Mouse (Mus musculus) liver, postnatal 0 days (tissue): ENCODE results near the gene Rprd2. TPM values are rescaled to one million over a fixed set of nuclear protein-coding genes. Genes with fewer than 3 reads are reported as not detected.

Experiments used
- ATAC-seq: fragments of 200-750 bp; cut with Nextera tagmentation; 2 replicates; pipeline ENCODE4 v1.8.0; 2017; ENCODE audit warnings: mild to moderate bottlenecking, moderate library complexity
- DNase-seq: peaks from one replicate; pipeline ENCODE4 v3.0.0-alpha.2; 2016
- H3K27ac ChIP-seq: fragments of 300-500 bp; sonication (generic); 2 replicates; pipeline ENCODE4 v1.5.1; 2014; ENCODE audit warnings: antibody characterized with exemption, moderate library complexity, mild to moderate bottlenecking, low read depth
- H3K27me3 ChIP-seq: fragments of 300-500 bp; sonication (generic); 2 replicates; pipeline ENCODE4 v1.6.1; 2014; ENCODE audit warnings: low read length, control low read depth, mixed read lengths; ENCODE audit not compliant: insufficient read depth
- H3K36me3 ChIP-seq: fragments of 300-500 bp; sonication (generic); replicated peaks from 2 replicates; pipeline ENCODE4 v1.6.1; 2014; ENCODE audit warnings: mild to moderate bottlenecking, control low read depth, low read length, moderate library complexity, mixed read lengths; ENCODE audit not compliant: insufficient read depth
- H3K4me1 ChIP-seq: fragments of 300-500 bp; sonication (generic); 2 replicates; pipeline ENCODE4 v1.6.1; 2014; ENCODE audit warnings: antibody characterized with exemption, mild to moderate bottlenecking, control low read depth; ENCODE audit not compliant: insufficient read depth
- H3K4me2 ChIP-seq: fragments of 300-500 bp; sonication (generic); 2 replicates; pipeline ENCODE4 v1.6.1; 2014; ENCODE audit warnings: low read depth, mild to moderate bottlenecking, low read length, moderate library complexity, mixed read lengths
- H3K4me3 ChIP-seq: fragments of 300-500 bp; sonication (generic); 2 replicates; pipeline ENCODE4 v1.5.1; 2014; ENCODE audit warnings: low read depth, low read length
- H3K9ac ChIP-seq: fragments of 300-500 bp; sonication (generic); replicated peaks from 2 replicates; pipeline ENCODE4 v1.6.1; 2014; ENCODE audit warnings: mild to moderate bottlenecking, moderate library complexity
- H3K9me3 ChIP-seq: fragments of 300-500 bp; sonication (generic); 2 replicates; pipeline ENCODE4 v1.6.1; 2016; ENCODE audit warnings: mild to moderate bottlenecking, control low read depth, low read length, mixed read lengths
- CTCF ChIP-seq: sonication (generic); IDR thresholded peaks from 2 replicates; pipeline ENCODE4 v1.5.1; 2016; ENCODE audit warnings: antibody characterized with exemption, low read depth
- EP300 ChIP-seq: IDR thresholded peaks from 2 replicates; pipeline ENCODE4 v1.6.1; 2016; ENCODE audit warnings: antibody characterized with exemption, low read depth, mild to moderate bottlenecking
- WGBS: fragments of 180-500 bp; shearing (Covaris S2); extraction: QIAGEN DNeasy Blood & Tissue Kit; methylation state at CpG from one replicate; pipeline ENCODE4 v1.1.7; 2014; ENCODE audit not compliant: insufficient replicate concordance; 5-methylcytosine and 5-hydroxymethylcytosine counted together
- polyA plus RNA-seq: library from polyadenylated mRNA; unstranded; fragments of >200 nt; fragmentation: Nextera tagmentation; extraction: Ambion mirVana; gene quantifications from 2 replicates; pipeline ENCODE4 v1.2.1, GENCODE M21; 2015

Gene Rprd2
- polyA plus RNA-seq, 1 experiment from 2014 or later = 8.2 TPM

DNA sequence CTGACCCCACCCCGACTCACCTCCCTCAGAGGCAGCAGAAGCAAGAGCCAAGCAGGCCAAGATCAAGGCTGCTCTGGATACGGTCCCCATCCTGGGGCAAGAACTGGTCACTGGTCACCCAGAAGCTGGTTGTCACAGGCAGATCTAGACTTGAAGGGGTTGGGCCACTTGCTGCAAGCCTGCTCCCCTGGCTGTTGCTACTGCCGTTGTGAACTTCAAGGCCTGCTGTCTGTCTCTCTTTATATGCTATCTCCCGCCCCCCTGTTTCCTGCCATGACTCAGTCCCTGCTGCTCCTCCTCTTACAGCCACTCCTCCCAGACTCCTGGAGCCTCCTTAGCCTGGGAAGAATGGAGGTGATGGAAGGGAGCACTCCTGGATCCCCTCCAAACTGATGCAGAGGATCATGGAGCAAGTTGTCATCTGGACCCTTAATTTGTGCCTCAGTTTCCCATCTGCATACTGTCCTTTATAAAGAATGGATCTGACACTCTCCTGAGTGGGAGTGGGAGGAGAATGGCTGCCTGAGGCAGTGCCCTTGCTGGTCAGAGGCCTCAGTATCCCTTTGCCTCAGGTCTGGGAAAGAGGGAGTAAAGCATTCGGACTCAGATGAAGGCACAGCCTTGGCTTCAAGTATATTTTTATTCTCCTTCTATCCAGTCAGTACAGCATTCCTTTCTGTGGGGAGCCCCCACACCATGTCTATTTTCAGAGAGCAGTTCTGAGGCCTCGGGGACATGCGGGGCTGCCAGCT is 79.1 kb downstream of the Rprd2 start, which contains the start of gene Ecm1:
Gene Ecm1, minus strand, starts transcription at position 217 of the 752 bp plus-strand sequence.
- peak within 1 kb of the TSS; percentile 53 for H3K27ac ChIP-seq
- ATAC-seq (peak; percentile 24; the same call in 1 of the 2 replicates), DNase-seq (no peak)
- H3K36me3 ChIP-seq = peaks cover 32% of the 10 kb centered on the region
- TF ChIP-seq EP300 (no peak), CTCF (no peak)
- H3K9ac ChIP-seq = no peak within 1 kb of the TSS
- 0 out of 2 replicates have a peak within 1 kb of the TSS, but pooled peaks have one; percentile 26 for H3K4me2 ChIP-seq
- H3K9me3 ChIP-seq = no peaks in the 10 kb centered on the region
- no peak within 1 kb of the TSS for H3K4me3 ChIP-seq
- H3K27me3 ChIP-seq = no peaks in the 10 kb centered on the region
- 55% methylated on average over 7 of the region's 7 CpGs for WGBS
- peaks cover 7% of the 10 kb centered on the region; the same call in 1 of the 2 replicates for H3K4me1 ChIP-seq

GRCm38 (mm10) chr3:95735071-95735670 is 83.5 kb downstream of the Rprd2 start:
- Histone ChIP-seq H3K4me2 (no peak overlapping the region), H3K36me3 (peaks cover 12% of the 10 kb centered on the region), H3K4me1 (peaks cover 19% of the 10 kb centered on the region), H3K9ac (no peak overlapping the region; the same call in 1 of the 2 replicates), H3K9me3 (no peaks in the 10 kb centered on the region), H3K27ac (no peak overlapping the region), H3K27me3 (no peaks in the 10 kb centered on the region), H3K4me3 (no peak overlapping the region)
- no peak for ATAC-seq
- WGBS = 83% methylated on average over 12 of the region's 12 CpGs
- no peak for DNase-seq
- TF ChIP-seq EP300 (no peak), CTCF (no peak)

- TF ChIP-seq CTCF (no peak), EP300 (no peak)
- H3K4me3 ChIP-seq = no peak overlapping the region
- peaks cover 12% of the 10 kb centered on the region for H3K36me3 ChIP-seq
- H3K9ac ChIP-seq = no peak overlapping the region
- WGBS = 60% methylated on average over 13 of the region's 13 CpGs
- no peak for DNase-seq
- H3K27me3 ChIP-seq = no peaks in the 10 kb centered on the region
- peaks cover 19% of the 10 kb centered on the region for H3K4me1 ChIP-seq
- no peak overlapping the region for H3K4me2 ChIP-seq
- peak overlapping the region; percentile 22; the same call in 1 of the 2 replicates for H3K27ac ChIP-seq
- no peak; the same call in 1 of the 2 replicates for ATAC-seq
- no peaks in the 10 kb centered on the region for H3K9me3 ChIP-seq
Observed at GRCm38 (mm10) chr3:95734092-95734702, 84.5 kb downstream of the Rprd2 start.

- peaks cover 8% of the 10 kb centered on the region for H3K36me3 ChIP-seq
- H3K4me2 ChIP-seq = no peak overlapping the region
- TF ChIP-seq CTCF (no peak), EP300 (no peak)
- no peak overlapping the region for H3K9ac ChIP-seq
- H3K27me3 ChIP-seq = no peaks in the 10 kb centered on the region
- ATAC-seq = peak; percentile 73
- WGBS = 67% methylated on average over 11 of the region's 11 CpGs
- H3K27ac ChIP-seq = peak overlapping the region; percentile 55
- peaks cover 17% of the 10 kb centered on the region for H3K4me1 ChIP-seq
- no peaks in the 10 kb centered on the region for H3K9me3 ChIP-seq
- DNase-seq = peak; percentile 55
- H3K4me3 ChIP-seq = no peak overlapping the region
Observed at GRCm38 (mm10) chr3:95732744-95733521, 85.7 kb downstream of the Rprd2 start.

- DNase-seq (no peak), ATAC-seq (no peak)
- Histone ChIP-seq H3K4me2 (no peak overlapping the region), H3K9me3 (no peaks in the 10 kb centered on the region), H3K9ac (no peak overlapping the region), H3K4me1 (peaks cover 17% of the 10 kb centered on the region), H3K27me3 (no peaks in the 10 kb centered on the region), H3K36me3 (peaks cover 8% of the 10 kb centered on the region), H3K27ac (peak overlapping the region; percentile 55; the same call in 1 of the 2 replicates), H3K4me3 (no peak overlapping the region)
- TF ChIP-seq EP300 = no peak
- no peak for TF ChIP-seq CTCF
- 84% methylated on average over 9 of the region's 9 CpGs for WGBS
Observed at GRCm38 (mm10) chr3:95732297-95732696, 86.4 kb downstream of the Rprd2 start.
